Mouse (Mus musculus): ENCODE measurements around the gene Moxd2.

Gene Moxd2

GRCm38 (mm10) chr6:40887394-40887793 lies at the start of gene Moxd2:
Gene Moxd2 (minus strand): TSS chr6:40887494.
- in situ Hi-C loops (cut with MseI, MboI): no loop called here

- in situ Hi-C loops (cut with MseI, MboI): no loop called here
Measured at GRCm38 (mm10) chr6:40919954-40920353, 32.7 kb upstream of the Moxd2 start.

- in situ Hi-C loops (cut with MseI, MboI): no loop called here
Measured at GRCm38 (mm10) chr6:40900287-40900686, 13.0 kb upstream of the Moxd2 start, which contains the start of gene Prss58. Gene Prss58 (minus strand): TSS chr6:40900387.

GRCm38 (mm10) chr6:40894716-40895115 lies 7.4 kb upstream of the Moxd2 start:
- in situ Hi-C loops (cut with MseI, MboI): no loop called here

- in situ Hi-C loops (cut with MseI, MboI): no loop called here
Measured at GRCm38 (mm10) chr6:40893577-40893976, 6.3 kb upstream of the Moxd2 start.

- in situ Hi-C loops (cut with MseI, MboI): no loop called here
Measured at GRCm38 (mm10) chr6:40891754-40892153, 4.5 kb upstream of the Moxd2 start.

- in situ Hi-C loops (cut with MseI, MboI): no loop called here
Measured at GRCm38 (mm10) chr6:40890973-40891372, 3.7 kb upstream of the Moxd2 start.

- in situ Hi-C loops (cut with MseI, MboI): no loop called here
Measured at GRCm38 (mm10) chr6:40845283-40845682, 42.0 kb downstream of the Moxd2 start.

Data from mouse trophoblast stem cell (cell line).